Mouse (Mus musculus) hindbrain, postnatal 0 days (tissue): ENCODE results near the gene Ralb. TPM values are rescaled to one million over a fixed set of nuclear protein-coding genes. Genes with fewer than 3 reads are reported as not detected.

Source experiments
- ATAC-seq: fragments of 200-750 bp; cut with Nextera tagmentation; 2 replicates; pipeline ENCODE4 v1.8.0; 2017; ENCODE audit warnings: mild to moderate bottlenecking, moderate TSS enrichment, moderate library complexity
- DNase-seq: peaks from one replicate; pipeline ENCODE4 v3.0.0-alpha.2; 2015; ENCODE audit warnings: low spot score
- H3K27ac ChIP-seq: fragments of 300-500 bp; sonication (generic); 2 replicates; pipeline ENCODE4 v1.5.1; 2014; ENCODE audit warnings: mild to moderate bottlenecking
- H3K27me3 ChIP-seq: fragments of 300-500 bp; sonication (generic); 2 replicates; pipeline ENCODE4 v1.6.1; 2014; ENCODE audit warnings: low read length, mixed read lengths; ENCODE audit not compliant: insufficient read depth
- H3K36me3 ChIP-seq: fragments of 300-500 bp; sonication (generic); 2 replicates; pipeline ENCODE4 v1.6.1; 2014; ENCODE audit warnings: low read length, mixed read lengths; ENCODE audit not compliant: insufficient read depth
- H3K4me1 ChIP-seq: fragments of 300-500 bp; sonication (generic); 2 replicates; pipeline ENCODE4 v1.6.1; 2014; ENCODE audit warnings: antibody characterized with exemption, low read length, mixed read lengths; ENCODE audit not compliant: insufficient read depth
- H3K4me2 ChIP-seq: fragments of 300-500 bp; sonication (generic); 2 replicates; pipeline ENCODE4 v1.6.1; 2014; ENCODE audit warnings: low read depth, mild to moderate bottlenecking, low read length, moderate library complexity, mixed read lengths
- H3K4me3 ChIP-seq: fragments of 300-500 bp; sonication (generic); 2 replicates; pipeline ENCODE4 v1.5.1; 2014; ENCODE audit warnings: low read length
- H3K9ac ChIP-seq: fragments of 300-500 bp; sonication (generic); replicated peaks from 2 replicates; pipeline ENCODE4 v1.6.1; 2014; ENCODE audit warnings: mild to moderate bottlenecking, low read length, moderate library complexity, mixed read lengths
- H3K9me3 ChIP-seq: fragments of 300-500 bp; sonication (generic); 2 replicates; pipeline ENCODE4 v1.6.1; 2016; ENCODE audit warnings: low read length, mixed read lengths
- CTCF ChIP-seq: IDR thresholded peaks from 2 replicates; pipeline ENCODE4 v1.5.1; 2016; ENCODE audit warnings: antibody characterized with exemption, control low read depth, low read depth
- WGBS: fragments of 180-500 bp; shearing (Covaris S2); extraction: QIAGEN DNeasy Blood & Tissue Kit; methylation state at CpG from one replicate; pipeline ENCODE4 v1.1.7; 2014; 5-methylcytosine and 5-hydroxymethylcytosine counted together
- polyA plus RNA-seq: library from polyadenylated mRNA; unstranded; fragments of >200 nt; fragmentation: Nextera tagmentation; extraction: Ambion mirVana; gene quantifications from 2 replicates; pipeline ENCODE4 v1.2.1, GENCODE M21; 2015
- total RNA-seq: library from RNA; depleted of rRNA; stranded (reverse); fragments of >200 nt; gene quantifications from 2 replicates; pipeline ENCODE4 v1.2.3, GENCODE M21; 2014

Ralb gene
- total and polyA plus RNA-seq, 2 experiments from 2014 or later: 43.5 to 62.1 TPM

GRCm38 (mm10) chr1:119481205-119481932, 23.2 kb downstream of the Ralb start:
- Histone ChIP-seq H3K27me3 (no peaks in the 10 kb centered on the region), H3K4me3 (no peak overlapping the region), H3K9ac (no peak overlapping the region), H3K4me1 (no peaks in the 10 kb centered on the region), H3K9me3 (no peaks in the 10 kb centered on the region), H3K27ac (no peak overlapping the region), H3K4me2 (no peak overlapping the region), H3K36me3 (no peaks in the 10 kb centered on the region; the same call in 1 of the 2 replicates)
- DNase-seq (no peak), ATAC-seq (no peak)
- 95% methylated on average over 7 of the region's 7 CpGs for WGBS
- peak; percentile 55 for TF ChIP-seq CTCF

GRCm38 (mm10) chr1:119480678-119481077, 23.9 kb downstream of the Ralb start:
- ATAC-seq (no peak), DNase-seq (no peak)
- WGBS: 94% methylated on average over 8 of the region's 8 CpGs
- Histone ChIP-seq H3K9ac (no peak overlapping the region), H3K4me1 (no peaks in the 10 kb centered on the region), H3K36me3 (no peaks in the 10 kb centered on the region; the same call in 1 of the 2 replicates), H3K4me3 (no peak overlapping the region), H3K27ac (no peak overlapping the region), H3K27me3 (no peaks in the 10 kb centered on the region), H3K4me2 (no peak overlapping the region), H3K9me3 (no peaks in the 10 kb centered on the region)
- TF ChIP-seq CTCF: no peak

- Histone ChIP-seq H3K9ac (no peak overlapping the region), H3K27me3 (no peaks in the 10 kb centered on the region), H3K9me3 (no peaks in the 10 kb centered on the region), H3K4me1 (no peaks in the 10 kb centered on the region), H3K4me2 (no peak overlapping the region), H3K27ac (no peak overlapping the region), H3K36me3 (peaks cover 3% of the 10 kb centered on the region; the same call in 1 of the 2 replicates), H3K4me3 (no peak overlapping the region)
- TF ChIP-seq CTCF: no peak
- 87% methylated on average over 4 of the region's 4 CpGs for WGBS
- no peak for ATAC-seq
- DNase-seq: no peak
These were observed 25.0 kb downstream of the Ralb start for GRCm38 (mm10) chr1:119479641-119480040.

- Histone ChIP-seq H3K4me3 (no peak overlapping the region), H3K4me1 (no peaks in the 10 kb centered on the region), H3K9me3 (no peaks in the 10 kb centered on the region), H3K36me3 (peaks cover 7% of the 10 kb centered on the region; the same call in 1 of the 2 replicates), H3K27ac (no peak overlapping the region), H3K4me2 (no peak overlapping the region), H3K9ac (no peak overlapping the region), H3K27me3 (no peaks in the 10 kb centered on the region)
- ATAC-seq (no peak), DNase-seq (no peak)
- TF ChIP-seq CTCF: no peak
- WGBS: 76% methylated on average over 7 of the region's 7 CpGs
These were observed 27.7 kb downstream of the Ralb start for GRCm38 (mm10) chr1:119476905-119477353.

GRCm38 (mm10) chr1:119474671-119475070, 29.9 kb downstream of the Ralb start:
- TF ChIP-seq CTCF: no peak
- no peaks in the 10 kb centered on the region for H3K9me3 ChIP-seq
- no peak overlapping the region for H3K27ac ChIP-seq
- whole genome bisulfite sequencing: 92% methylated on average over 7 of the region's 7 CpGs
- H3K4me3 ChIP-seq: no peak overlapping the region
- H3K9ac ChIP-seq: no peak overlapping the region
- no peaks in the 10 kb centered on the region for H3K27me3 ChIP-seq
- no peaks in the 10 kb centered on the region for H3K4me1 ChIP-seq
- H3K4me2 ChIP-seq: no peak overlapping the region
- ATAC-seq (no peak), DNase-seq (no peak)
- H3K36me3 ChIP-seq: peaks cover 19% of the 10 kb centered on the region

GRCm38 (mm10) chr1:119472648-119473047, 31.9 kb downstream of the Ralb start:
- 50% methylated on average over 11 of the region's 11 CpGs for WGBS
- no peak overlapping the region for H3K27ac ChIP-seq
- TF ChIP-seq CTCF: no peak
- no peak overlapping the region for H3K4me3 ChIP-seq
- H3K9ac ChIP-seq: no peak overlapping the region
- no peaks in the 10 kb centered on the region for H3K9me3 ChIP-seq
- no peaks in the 10 kb centered on the region for H3K27me3 ChIP-seq
- H3K36me3 ChIP-seq: peaks cover 19% of the 10 kb centered on the region
- DNase-seq: no peak
- no peak overlapping the region for H3K4me2 ChIP-seq
- H3K4me1 ChIP-seq: no peaks in the 10 kb centered on the region
- ATAC-seq: no peak

- ATAC-seq (no peak), DNase-seq (no peak)
- Histone ChIP-seq H3K4me2 (no peak overlapping the region), H3K9ac (no peak overlapping the region), H3K9me3 (no peaks in the 10 kb centered on the region), H3K36me3 (peaks cover 19% of the 10 kb centered on the region), H3K27ac (no peak overlapping the region), H3K4me1 (no peaks in the 10 kb centered on the region), H3K4me3 (no peak overlapping the region), H3K27me3 (no peaks in the 10 kb centered on the region)
- WGBS: 47% methylated on average over 14 of the region's 14 CpGs
- no peak for TF ChIP-seq CTCF
These were observed 32.7 kb downstream of the Ralb start for GRCm38 (mm10) chr1:119471793-119472396.
